Mouse (Mus musculus): ENCODE measurements around the gene Ltbp1.
"Not testable (repeated sequence)": the region's sequence is repeated elsewhere in the genome, so short reads cannot be mapped to it uniquely, and the experiment has no call there.

The Ltbp1 gene

DNA sequence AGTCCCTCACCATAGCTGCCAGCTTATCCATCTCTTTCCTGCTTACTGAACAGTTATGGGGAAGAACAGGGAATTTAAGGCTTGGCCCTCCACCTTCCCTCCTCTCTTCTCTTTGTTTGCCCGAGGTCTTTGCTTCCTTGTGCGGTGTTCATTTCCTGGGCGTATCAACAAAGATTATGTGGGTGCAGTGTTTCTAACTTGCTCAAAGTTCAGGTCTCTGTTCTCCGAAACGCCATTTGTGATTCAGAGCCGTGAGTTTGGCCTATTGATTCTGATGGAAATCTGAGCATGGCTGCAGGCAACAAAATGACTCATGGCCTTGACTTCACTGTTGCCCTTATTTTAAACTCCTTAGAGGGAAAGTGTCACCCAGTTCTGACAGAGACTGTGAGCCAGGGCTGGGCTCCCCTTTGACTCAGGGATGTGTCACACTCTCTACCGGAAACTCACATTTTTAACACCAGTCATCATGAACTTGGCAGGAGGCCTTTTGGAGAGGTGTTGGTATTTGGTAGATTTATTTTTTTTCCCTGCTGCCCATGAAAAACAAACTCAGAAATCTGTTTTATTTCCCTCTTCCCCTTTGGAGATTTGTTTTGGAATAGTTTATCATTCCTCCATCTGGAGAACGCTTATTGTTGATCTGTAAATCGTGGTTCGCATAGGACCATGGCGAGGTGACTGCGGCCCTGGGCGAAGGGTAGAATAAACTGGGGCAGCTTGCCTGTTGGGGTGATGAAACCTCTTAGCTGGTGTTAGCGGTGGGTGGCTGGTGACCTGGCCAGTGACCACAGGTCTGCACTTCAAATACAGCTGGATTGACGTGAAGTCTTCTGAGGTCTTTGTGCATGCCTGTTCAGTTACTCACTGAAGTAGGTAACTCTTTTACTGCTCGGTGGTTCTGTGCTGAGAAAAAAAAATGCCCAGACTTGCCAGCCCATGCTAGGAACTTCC lies 105.2 kb downstream of the Ltbp1 start:
- peak; percentile 72 for DNase-seq (ENCODE audit: low spot score)

DNA sequence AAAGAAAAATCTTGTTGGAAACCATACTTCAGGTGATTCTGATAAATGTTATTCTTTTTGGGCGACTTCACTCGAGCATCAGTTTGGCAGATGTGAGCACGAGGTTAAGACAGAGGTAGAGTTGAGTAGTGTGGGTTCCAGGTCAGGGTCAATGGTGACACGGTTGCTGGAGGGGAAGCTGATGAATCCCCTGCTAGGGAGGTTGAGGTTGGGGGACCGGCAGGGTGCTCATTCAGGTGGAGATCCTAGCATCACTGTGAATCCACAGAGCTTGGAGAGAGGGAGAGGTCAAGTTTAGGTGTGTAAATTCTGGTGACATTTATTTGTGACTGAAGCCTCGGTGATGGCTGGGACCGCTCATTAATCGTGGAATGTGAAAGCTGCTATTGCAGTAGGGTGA lies 110.2 kb downstream of the Ltbp1 start:
- no peak for DNase-seq (ENCODE audit: low spot score)

DNA sequence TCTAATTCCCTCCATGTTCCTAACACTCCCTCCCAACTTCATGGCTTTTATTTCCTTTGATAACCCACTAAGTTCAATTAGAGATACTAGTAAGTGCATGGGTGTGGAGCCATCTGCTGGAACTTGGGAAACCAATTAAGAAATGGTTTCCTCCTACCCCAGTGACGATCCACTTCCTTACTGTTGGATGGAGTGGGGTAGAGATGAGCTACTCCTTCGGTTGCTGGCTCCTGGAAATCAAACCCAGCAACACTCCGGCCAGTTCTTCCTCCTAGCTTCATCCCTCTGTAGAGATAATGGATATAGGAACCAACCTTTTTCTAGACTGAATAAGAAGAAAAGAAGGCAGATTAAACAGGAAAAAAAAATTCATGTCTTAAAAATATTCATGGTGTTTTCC lies 113.5 kb downstream of the Ltbp1 start:
- DNase-seq (ENCODE audit: low spot score), result no peak

DNA sequence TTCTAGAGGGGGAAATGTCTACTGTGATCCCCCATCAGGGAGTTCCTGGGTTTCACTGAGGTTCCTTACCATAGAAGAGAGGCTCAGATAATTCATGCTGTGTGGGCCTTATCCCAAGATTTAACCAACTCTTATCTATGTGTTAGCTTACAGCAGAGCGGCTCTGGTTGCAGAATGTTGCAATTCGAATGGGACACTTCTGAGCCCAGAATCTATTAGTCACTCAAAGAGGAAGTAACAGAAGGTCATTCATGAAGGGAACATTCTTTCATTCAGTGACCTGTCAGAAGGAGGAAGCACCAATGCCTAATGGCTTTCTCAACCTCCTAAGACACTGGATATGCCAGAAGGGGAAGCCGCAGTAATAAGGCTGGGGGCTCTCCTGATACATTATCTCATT lies 114.1 kb downstream of the Ltbp1 start:
- DNase-seq (ENCODE audit: low spot score), result peak; percentile 36

DNA sequence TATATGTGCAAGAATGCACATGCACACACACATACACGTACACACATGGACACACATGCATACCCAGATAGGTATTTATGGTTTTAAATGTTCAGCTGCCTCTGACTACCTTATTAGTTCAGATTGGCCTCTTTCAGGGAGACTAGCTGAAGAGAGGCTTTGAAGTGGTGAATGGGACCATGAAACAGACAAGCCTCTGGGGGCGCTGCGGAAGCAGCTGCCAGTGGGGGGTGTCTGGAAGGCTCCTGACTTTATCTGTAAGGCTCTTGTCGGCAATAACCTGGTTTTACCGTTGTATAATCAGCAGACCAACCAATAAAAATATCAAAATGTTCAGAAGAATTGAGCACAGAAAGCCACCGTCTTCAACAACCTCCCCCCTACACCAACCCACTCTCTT lies 114.7 kb downstream of the Ltbp1 start:
- no peak for DNase-seq (ENCODE audit: low spot score)

DNA sequence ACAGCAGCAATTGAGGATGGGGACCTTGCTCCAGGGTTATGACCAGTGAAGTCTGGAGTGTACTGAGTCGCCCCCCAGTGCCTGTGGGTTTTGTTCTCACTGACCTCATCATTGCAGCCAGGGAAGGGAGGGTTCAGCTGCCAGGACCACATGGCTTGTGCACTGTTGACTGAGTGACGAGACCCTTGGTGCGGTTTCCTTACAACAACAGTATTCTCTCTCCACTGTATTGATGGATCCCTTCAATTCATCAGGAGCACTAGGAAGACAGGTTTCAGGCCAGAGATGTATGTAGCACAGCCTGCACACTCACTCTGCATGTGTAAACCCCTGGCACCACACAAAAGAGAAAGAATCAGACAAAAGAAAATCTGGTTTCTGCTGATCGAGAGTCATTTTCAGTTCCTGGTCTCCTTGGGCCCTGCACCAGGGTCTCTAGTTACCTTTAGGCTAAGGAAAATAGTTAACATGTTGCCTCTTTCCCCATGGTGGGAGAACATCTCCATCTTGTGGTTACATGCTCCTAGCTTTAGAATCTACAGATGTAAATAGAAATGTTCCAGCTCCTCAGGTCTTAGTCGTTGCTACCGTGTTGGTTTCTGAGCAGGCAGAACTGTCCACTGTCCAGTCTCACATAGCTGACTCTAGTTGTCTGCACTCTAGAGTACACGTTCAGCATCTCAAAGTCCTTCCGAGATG lies 117.4 kb downstream of the Ltbp1 start:
- DNase-seq (ENCODE audit: low spot score), result no peak

DNA sequence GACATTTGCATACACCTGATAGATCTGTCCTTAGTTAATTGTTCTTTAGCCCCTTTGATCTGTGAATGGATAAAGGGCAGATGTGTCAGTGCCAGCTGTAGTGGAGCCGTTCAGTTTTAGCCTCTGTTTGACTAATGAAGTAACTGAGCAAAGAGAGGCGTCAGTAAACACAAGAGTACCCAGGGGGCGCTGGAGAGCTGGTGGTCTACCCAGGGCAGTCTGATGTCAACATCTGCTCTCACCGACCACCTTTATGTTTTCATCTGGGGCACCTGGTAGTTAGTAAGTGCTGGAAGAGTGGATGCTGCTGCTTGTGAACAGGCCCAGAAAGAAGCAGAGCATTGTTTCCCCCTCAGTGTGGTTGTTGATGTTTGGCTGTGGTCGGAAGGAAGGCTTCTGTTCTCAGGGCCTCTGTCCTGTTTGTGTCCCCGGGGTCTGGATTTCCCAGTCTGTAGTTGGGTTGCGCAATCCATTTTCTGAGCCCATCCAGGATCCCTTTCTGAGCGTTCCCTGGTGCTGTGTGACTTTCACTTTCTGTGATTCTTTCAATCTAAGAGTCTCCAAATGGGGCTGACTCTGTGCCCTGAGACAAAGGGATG lies 123.1 kb downstream of the Ltbp1 start:
- peak; percentile 28 for DNase-seq (ENCODE audit: low spot score)

DNA sequence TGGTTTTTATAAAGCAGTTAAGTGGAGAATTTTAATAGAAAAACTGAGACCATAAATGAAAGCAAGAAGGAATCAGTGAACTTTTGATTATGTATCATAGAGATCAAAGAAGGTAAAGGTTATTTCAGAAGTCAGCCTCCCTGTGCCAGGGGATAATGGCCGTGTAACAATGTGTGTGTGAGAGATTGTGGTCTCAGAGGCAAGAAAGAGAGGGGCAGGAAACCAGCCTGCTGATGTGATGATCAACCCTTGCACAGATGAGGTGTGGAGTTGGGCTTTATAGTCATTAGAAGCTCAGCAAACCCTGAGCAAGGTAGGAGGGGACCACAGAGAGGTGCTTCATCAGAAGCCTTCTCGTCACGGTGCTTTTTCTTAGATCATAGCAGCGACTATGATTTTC lies 128.6 kb downstream of the Ltbp1 start:
- no peak for DNase-seq (ENCODE audit: low spot score)

DNA sequence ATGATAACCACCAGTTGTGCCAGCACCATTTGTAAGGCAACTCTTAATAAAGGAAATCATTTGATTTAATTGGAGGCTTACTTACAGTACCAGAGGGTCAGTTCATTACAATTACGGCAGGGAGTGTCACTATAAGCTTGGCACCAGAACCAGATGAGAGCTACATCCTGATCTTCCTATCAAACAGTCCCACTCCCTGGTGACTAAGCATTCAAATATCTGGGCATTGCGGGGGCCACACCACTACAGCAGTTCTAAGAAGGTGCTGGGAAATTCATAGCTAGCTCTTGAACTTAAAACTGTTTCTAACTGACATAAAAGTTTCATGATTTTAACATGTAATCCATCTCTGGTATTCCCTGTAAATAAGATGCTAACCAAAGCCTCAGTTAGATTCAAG lies 134.4 kb downstream of the Ltbp1 start:
- no peak for DNase-seq (ENCODE audit: low spot score)

DNA sequence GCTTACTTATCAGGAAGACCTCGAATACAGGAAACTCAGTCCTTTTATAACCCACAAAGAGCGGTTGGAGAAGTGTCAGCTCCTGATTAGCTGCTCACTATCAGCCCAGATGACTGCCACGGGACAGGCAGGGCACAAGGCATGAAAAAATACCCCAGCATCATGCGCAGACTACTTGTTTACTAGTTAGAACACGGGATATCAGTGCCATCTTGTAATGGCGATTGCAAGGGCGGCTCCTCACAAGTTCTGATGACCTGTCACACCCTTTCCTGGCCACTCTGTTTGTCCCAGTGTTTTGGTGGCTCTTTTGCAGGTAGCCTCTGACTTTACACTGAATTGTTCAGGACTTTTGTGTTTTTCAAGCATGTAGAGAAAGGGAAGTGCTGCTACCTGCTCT lies 137.5 kb downstream of the Ltbp1 start:
- DNase-seq (ENCODE audit: low spot score), result not testable (repeated sequence)

DNA sequence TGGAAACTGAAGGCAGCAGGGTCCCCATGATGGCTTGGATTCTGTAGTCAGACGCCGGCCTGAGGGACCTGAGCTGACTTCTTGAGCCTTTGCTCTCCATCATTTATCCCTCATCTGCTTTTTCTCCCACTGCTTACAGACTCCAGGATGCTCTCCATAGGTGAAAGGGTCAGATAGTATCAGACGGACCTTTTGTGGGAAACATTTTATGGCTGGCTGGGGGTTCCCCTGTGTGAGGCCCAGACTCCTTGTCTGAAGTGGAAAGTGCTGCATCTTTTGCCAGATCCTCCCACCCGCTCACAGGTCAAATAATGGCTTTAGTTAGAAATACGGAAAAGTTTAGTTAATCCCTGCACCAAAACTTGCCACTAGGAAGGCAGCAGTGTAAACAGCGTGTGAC lies 138.6 kb downstream of the Ltbp1 start:
- DNase-seq (ENCODE audit: low spot score), result no peak

DNA sequence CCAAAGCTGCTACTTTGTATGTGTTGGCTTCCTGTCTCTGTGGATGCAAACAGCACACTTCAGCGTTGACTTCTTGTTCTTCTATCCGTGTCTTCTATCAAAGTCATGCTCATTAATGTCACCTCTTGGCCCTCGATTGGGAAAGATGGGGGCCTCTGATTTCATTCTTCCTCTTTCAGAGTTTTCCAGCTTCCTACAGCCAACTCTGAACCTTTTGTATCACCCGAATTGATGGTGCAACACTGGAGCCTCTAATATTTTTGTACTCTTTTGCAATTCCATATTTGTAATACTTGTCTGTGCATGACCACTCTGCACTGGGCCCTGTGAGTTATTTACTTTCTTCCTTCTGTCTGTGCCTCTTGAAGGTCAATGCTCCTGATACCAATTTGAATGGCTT lies 141.8 kb downstream of the Ltbp1 start:
- DNase-seq (ENCODE audit: low spot score), result peak; percentile 41

DNA sequence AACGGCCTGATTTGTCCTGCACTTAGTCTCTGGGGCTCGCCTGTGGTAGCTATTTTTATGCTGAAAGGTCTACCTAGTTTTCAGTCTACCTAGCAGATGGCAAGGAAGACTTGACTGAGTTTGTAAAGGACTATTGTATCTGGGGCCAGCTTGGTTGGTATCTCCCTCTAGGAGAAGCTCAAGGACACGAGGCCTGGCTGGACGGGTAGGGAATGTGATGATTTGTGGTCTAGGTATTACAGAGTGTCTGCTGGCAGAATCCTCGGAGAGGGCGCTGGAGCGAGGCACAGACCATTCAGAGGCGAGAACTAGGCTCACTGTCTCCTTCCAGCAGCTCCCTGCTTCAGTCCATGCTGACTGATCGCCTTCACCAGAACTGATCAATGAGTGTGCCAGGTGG lies 146.4 kb downstream of the Ltbp1 start:
- DNase-seq (ENCODE audit: low spot score), result no peak

DNA sequence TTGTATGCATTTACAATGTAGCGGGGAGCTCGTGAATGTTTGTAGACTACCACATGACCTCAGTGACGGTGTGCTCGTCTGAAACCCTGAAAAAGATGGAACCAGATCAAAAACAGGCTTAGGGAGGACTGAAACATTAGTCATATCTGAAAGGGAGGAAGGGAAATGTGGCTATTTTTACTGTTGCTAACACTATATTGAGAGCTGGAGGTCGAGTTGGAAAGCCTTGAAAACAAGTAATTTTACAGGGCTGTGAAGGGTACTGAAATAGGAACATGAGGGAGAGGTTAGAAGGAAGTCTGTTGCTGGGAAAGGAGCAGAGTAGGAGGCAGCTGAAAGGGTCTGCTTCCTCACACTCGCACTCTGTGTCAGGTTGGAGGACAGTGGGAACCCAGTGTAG lies 147.7 kb downstream of the Ltbp1 start:
- no peak for DNase-seq (ENCODE audit: low spot score)

DNA sequence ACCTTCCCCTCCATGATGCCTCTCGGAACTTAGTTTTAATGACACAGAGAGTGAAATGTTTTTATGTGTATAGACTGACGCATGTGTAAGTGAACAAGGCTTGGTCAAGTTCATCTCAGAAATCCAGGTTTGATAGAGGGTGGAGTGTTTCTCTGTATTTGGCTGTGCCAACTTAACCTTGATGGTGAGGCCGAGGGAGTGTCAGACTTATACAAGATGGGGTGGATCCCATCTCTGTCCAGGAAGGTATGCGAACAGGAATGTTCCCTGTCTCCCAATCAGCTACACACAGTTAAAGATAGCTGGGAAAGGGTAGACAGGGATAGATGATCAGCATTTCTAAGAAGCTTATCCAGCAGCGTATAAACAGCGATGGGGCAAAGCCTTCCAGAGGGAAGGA lies 153.0 kb downstream of the Ltbp1 start:
- no peak for DNase-seq (ENCODE audit: low spot score)

DNA sequence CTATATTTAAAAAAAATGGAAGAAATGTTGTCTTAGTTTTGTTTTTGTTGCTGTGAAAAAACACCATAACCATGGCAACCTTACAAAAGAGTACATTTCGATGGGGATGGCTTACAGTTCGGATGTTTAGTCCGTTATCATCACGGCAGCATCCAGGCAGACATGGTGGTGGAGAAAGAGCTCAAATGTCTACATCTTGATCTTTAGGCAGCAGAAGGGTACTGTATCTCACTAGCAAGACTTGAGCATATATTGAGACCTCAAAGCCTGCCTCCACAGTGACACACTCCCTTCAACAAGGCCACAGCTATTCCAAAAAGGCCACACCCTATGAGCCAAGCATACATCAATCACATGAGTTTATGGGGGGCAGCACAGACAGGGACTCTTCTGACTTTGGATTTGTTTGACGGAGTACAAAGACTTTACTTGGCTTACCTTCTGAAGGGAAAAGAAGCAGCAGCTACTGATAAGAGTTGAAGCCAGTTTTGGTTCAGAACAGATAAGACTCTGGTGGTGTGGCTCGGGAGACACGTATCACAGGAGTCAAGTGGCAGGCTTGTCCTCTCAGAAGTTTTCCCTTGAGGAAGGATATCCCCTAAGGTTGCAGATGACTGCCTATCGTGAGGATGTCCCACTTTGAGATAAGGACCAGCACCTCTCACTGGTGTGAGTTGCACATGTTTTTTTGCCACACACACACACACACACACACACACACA lies 153.9 kb downstream of the Ltbp1 start:
- DNase-seq (ENCODE audit: low spot score), result no peak

DNA sequence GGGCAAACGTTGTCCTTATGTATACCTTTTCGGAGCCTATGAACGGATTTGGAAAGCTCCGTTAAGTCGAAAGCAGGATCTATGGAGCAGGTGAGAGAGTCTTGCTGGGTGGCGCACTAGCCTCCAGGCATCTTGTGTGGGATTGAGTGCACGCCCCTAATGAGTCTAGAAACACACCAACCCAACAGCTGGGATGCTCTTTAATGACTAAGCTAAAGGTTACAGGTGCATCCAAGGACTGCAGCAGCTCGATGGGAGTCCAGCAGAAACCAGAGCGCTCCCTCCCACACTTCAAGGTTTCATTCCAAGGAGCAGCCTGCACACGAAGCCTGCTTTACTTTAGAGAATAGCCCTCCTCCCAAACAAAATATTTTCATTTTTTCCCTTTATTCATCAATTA lies 155.7 kb downstream of the Ltbp1 start:
- no peak for DNase-seq (ENCODE audit: low spot score)

DNA sequence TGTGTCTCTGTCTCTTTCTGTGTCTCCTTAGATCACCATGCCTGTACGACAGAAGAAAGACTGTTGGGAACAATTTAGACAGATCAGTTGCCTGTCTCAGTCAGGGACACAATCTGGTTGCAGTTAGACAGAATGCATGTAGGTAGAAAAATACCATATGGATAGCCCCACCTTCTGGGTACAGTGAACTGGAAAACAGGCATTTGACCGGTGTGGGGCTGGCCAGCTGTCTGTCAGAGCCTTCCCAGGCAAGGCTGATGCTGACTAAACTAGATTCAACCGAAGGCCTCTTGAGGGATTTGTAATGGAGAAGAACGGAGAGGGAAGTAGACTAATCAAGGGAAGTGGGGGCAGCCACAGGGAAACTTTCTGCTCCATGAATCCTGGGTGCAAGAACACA lies 156.6 kb downstream of the Ltbp1 start:
- DNase-seq (ENCODE audit: low spot score), result no peak

DNA sequence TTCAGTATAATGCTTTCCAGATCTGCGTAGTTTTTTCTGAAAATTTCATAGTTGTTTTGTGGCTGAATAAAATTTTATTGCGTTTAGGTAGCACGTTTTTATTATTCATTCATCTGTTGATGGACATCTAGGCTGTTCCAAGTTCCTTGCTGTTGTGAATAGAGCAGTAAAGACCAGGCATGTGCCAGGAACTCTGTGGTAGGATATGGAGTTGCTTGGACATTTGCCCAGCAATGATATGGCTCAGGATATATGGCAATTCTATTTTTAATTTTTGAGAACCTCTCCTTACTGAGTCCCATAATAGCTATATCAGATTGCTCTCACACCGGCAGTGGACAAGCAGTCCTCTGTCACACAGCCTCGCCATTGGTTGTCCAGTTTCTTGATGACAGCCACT lies 159.2 kb downstream of the Ltbp1 start:
- no peak for DNase-seq (ENCODE audit: low spot score)

DNA sequence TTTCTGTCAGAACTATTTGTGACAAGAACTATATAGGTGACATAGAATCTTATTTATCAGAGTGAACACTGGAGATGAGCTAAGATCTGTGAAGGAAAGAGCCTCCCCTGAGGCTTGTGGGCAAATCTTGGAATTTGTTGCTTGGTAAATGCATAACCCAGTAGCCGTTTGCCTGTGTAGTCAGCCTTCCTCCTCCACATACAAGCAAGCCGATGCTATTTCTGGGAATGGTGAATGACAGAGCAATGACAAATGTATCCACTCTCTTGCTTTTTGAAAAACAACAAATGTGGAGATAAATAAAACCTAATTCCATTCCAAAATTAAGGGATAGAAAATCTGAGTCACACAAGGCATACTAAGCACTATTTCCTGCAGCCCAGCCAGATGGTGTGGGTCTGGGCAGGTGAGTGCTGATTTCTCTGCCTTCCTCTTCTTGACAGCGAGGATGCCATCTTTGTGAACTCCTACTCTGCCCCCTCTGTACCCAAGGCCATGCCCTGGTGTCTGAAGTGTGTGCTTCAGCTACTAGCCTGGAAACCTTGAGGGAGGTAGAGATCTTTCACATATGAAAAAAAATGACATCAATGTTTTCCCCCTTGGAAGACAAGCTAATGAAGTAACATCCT lies 163.3 kb downstream of the Ltbp1 start:
- DNase-seq (ENCODE audit: low spot score), result no peak

DNA sequence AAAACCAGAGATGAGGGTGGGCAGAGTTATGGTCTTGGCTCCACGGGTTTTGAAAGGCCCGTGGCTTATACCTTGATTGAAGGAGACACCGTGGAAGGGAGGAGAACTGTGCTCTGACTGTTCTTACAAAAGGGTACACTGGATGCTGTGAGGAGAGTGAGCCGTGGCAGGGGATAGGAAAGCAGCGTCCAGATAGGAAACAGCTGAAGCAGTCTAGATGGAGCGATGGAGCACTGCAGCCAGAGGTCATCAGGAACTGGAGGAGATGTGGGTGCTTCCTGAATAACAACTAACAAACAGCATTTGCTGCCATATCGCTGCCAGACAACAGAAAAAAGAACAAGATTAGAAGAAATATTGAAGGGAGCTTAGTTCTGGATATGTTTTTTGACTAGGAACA lies 166.3 kb downstream of the Ltbp1 start:
- no peak for DNase-seq (ENCODE audit: low spot score)

DNA sequence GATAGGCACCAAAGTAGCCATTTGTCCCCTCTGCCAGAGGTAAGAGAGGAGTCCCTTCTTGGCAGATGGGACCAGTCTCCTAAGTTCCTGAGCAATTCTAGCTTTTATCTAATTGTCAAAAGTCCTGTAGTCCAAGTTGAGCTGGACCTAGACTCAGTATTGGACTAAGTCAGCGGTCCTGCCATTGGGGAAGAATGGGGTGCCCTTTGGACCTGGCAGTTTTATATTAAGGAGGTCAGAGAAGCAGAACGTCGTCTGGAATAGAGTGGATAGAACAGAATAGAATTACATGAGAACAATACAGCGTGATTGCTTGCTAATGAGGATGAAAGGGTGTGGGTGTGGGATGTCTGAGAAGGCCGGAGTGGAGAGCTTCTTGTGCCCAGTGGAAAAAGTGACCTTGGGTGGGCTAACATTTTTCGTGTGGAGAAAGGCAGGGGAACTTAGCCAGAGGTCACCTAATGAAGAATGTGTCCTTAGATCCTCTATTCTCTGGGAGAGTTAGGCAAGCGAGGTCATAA lies 167.4 kb downstream of the Ltbp1 start:
- no peak for DNase-seq (ENCODE audit: low spot score)

Measured in adipocyte (in vitro differentiated cells).